Mouse (Mus musculus): ENCODE measurements around the gene Clasp2.

GRCm38 (mm10) chr9:113706108-113706507 lies 35.2 kb upstream of the Clasp2 start:
- TF ChIP-seq CTCF (IDR thresholded peaks at IDR 0.05; ENCODE audit: extremely low read depth, insufficient read length, insufficient replicate concordance, low read depth, low read length) (no peak), POLR2A (IDR thresholded peaks at IDR 0.05; ENCODE audit: low read depth, low read length) (no peak)

Data from small intestine, adult 2 months (tissue).